Mouse (Mus musculus) ES-CJ7 (cell line): ENCODE measurements around the gene Tbc1d14.
A peak's percentile ranks its signal among the peaks of the same experiment; 100 is the strongest.

Source experiments
- DNase-seq: peaks from one replicate; pipeline ENCODE4 v3.0.0; 2011; ENCODE audit warnings: low read depth, low spot score

Gene Tbc1d14

DNA sequence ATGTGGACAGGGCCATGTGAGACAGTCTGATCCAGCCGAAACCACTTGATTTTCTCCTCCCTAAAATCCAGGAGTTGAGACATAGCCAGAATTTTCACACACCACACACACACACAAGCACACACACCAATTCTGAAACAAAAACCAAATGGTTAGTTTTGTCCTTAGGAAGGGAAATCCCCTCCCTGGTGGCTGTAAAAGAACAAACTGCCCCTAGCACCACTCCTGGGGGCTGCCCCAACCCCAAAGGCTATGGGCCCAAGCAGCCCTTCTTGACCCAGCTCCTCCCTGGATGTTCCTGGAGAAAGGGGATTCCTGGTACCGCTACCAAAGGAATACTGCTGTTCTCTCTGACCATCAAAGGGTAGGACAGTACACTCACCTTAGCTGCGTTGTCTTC is 16.6 kb downstream of the Tbc1d14 start:
- DNase-seq = no peak

DNA sequence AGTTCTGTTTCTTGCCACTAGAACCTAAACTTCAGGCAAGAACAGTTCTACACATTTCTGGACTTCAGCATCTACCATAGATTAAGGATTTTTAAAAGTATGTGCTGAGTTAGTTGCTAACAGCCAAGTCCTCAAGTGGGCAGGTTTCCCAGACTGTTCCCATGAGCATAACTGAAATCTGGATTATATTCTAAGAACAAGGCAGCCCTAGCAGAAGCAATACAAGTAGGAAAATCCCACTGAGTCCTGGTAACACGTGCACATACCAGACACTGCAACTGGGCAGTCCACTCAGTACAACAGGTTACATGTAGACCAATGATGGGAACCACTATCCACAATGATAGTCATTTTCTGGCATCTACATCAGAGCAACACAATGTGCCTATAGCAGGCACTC is 17.3 kb downstream of the Tbc1d14 start:
- DNase-seq = no peak

DNA sequence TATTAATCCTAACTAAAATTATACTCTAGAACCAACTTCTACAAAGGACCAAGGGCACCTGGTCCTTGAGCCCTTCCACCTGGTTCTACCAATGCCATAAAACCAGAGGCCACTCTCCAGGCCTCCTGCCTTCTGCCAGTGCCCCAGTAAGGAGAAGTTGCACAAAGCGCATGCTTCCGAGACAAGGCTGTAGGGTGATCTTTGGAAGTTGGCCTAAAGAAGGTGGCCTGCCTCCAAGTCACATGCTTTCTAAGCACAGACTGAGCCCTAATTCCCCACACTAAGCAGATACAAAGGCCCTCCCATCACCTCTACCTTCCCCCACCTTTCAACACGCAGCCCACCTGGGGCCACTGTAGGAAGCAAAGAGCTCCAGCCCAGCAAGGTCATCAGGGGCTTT is 17.8 kb downstream of the Tbc1d14 start:
- DNase-seq = no peak

DNA sequence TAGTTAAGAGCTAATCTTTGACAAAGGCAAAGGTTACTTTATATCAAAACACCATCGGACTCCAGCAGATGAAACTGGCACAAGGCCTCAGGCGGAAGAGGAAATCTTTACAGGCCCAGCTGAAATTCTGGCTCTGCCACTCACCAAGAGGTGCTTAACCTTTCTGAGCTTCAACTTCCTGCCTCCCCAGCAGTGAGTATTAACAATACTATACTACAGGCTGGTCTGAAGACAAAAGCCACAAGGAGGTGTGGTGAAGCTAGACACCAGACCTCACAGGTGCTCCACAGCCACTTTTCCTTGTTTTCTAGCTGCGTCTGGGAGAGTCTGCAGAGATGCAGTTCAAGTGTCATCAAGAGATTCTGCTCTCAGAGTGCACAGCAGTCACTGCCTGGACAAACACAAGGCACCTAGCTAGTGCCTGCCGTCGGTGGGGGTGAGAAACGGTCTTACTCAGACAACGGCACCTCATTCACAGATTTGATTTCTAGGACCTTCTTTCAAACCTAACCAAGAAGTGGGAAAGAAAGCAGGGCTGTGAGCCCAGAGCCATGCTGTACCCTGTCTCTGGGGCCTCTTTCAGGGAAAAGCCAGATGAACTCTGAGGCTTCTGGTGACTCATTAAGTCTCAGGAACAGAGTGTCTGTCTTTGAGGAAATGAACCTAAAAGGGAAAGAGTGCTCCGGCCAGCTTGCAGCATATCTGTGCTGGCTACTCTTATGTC is 18.8 kb downstream of the Tbc1d14 start:
- DNase-seq = peak; percentile 42

GRCm38 (mm10) chr5:36573354-36573753 is 19.7 kb downstream of the Tbc1d14 start:
- no peak for DNase-seq

DNA sequence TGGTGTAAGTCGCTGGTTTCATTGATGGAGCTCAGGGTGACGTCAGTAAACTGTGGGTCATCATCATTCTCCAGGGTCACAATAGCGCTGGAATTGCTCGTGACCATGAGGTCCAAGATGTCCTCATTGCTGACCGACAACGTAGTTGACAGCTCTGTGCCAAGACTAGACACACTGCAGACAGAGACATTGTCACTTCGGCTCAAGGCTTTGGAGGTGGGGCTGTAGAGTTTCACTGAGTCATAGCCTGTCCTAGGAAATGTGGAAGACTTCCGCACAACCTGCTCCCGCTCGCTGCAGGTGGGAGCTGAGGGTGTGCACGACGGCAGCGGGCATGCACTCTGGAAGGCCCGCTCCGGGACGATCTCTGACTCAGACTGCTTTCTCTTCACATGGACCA is 21.7 kb downstream of the Tbc1d14 start:
- DNase-seq = no peak

DNA sequence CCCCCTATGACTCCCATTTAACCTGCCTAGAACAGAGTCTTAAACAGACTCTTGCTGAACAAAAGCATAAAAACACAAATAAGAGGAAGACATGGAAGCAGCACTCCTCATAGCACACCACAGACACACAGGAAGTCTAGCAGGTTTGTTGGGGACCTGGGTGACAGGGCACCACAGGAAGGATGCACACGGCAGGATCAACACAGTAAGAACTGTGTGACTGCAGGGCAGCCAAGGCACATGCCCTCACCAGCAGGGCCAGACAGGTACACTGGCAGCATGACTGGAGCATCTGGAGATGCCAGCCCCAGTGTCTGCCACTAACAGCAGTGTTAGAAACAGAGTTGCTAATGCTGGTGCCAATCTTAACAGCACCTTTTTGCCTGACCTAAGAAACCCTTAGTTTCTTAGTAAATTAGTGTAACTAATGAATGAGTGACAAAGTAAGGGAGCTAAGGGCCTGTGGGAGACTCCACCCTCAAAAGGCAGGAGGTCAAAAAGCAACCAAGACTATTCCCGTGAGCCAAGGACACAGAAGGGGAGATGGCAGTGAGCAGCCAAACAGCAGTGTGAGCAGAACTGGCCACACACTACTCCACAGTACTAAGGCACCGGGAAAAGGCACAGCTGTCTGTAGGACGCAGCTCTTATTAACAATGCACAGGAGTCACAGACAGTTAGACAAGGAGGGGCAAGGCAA is 22.4 kb downstream of the Tbc1d14 start:
- no peak for DNase-seq

- DNase-seq = no peak
Observed at GRCm38 (mm10) chr5:36570098-36570497, 23.0 kb downstream of the Tbc1d14 start.

DNA sequence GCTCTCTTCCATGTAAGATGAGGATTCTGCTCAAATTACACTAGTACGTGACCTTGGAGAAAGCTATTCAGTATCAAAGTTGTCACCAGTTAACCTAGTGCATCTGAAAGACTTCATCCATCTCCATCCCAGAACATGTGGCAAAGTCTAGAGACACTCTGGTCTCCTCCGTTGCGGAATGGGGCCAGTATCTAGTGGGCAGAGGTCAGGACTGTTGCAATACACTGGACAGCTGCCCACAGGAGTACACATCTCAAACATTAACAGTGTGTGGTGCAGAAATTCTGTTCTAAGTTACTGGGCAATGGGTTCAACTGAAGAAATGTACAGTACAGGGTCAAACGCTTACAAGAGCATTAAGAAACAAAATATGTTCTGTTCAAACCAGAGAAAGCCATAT is 25.0 kb downstream of the Tbc1d14 start:
- DNase-seq = no peak

DNA sequence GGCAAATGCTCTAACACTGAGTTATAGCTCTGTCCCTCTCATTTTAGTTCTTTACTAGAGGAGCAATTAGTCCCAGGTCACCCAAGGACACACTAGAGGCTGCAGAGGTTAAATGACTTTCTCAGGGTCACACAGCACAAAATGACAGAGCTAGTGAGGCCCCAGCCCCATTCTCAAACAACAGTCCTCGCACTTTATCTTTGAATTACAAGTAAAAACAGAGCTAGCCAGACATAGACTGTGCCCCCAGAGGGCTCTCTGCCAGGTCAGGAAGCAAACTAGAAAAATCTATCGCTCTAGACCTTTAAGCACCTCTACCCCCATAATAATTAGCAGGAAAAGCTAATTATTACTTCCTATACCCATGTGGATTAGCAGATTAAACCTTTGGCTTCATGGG is 25.4 kb downstream of the Tbc1d14 start:
- no peak for DNase-seq

DNA sequence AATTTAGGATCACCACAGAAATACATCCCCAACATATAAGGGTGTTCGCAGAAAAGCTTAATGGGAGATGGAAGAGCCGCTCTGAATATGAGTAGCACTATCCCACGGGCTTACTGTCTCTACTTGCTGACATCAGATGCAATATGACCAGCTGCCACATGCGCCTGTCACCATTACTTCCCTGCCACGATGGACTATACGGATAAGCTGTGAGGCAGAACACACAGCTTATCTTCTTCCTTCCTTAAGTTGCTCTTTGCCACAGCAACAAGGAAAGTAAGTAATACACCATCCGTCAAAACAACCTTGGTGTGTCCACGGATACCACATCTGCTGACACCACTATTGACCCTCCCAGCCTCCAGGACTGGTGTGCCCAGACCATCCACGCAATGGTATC is 28.5 kb downstream of the Tbc1d14 start:
- DNase-seq = no peak

DNA sequence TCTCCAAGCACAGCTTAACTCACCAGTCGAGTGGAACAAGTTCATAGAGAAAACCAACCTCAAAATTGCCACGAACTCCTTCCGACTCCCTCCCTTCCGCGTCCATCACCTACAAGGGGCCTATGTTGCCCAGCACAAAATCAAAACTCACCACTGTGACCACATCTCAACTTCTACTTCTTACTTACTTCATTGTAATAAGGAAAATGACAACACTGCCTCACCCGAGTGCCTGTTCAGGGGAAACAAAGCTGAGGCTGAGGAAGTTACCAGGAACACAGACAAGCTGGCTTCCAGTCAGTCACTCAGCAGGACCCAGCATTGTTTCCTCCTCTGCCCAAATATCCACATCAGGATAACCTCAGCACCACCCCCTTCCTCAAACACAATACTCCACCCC is 29.3 kb downstream of the Tbc1d14 start:
- no peak for DNase-seq

DNA sequence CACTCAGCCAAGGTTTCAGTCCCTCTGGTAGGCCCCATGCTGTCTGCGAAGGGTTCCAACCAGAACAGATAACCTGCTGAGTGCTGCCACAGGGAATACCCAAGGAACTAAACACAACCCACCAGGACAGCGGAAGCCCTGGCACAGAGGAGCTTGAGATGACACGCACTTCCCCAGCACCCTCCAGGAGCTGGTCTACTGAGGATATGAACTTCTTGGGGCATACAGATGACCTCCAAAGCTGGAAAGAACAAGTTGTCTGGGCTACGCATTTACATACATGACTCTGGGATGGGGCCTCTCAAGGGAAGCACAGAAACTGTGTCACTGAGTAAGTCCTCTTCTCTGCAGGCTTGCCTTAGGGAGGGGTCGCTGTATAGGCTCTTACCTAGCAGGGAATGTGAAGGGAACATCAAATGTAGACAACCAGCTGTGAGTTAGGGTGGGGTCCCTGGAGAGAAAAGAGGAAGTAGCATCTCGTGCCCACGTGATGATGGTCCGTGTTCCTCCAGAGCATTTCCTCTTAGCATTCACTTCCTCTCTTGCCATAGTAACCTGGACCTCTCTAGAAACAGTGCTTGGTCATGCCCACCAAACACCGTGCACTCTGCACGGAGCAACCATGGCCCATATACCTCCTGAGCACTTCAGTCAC is 30.2 kb downstream of the Tbc1d14 start:
- DNase-seq = peak; percentile 38

GRCm38 (mm10) chr5:36561509-36561908 is 31.6 kb downstream of the Tbc1d14 start:
- DNase-seq = no peak

GRCm38 (mm10) chr5:36560490-36560889 is 32.6 kb downstream of the Tbc1d14 start:
- DNase-seq = no peak

DNA sequence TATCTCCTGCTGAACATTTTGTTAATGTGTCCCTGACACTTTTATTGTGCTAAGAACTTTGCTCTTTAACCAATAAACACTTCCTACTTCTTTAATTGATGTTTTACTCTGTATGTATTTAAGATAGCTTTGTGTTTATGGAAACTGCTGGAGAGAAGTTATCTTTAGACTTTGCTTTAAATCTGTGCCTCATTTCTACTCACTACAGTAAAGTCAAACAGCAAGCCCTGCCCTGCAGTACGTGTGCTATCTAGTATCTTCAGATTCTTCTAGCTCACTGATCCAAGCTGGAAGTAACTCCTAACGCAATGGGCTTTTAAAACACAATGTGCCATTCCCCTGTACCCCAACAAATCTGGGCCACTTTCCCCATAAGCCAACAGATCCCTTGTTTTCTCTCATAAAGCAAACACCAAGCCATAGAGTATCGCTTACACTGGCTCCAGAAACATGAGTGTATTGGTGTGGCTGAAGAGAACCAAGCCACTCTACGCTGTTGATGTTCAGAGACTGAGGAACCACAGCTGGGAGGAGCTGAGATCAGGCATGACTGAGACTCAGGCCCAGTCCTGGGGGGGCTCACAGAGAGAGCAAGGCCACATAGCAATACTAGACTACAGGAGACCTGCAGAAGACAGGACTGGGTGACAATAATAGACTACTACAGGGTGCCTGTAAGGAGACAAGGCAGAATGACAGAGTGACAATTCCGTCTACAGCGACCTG is 33.4 kb downstream of the Tbc1d14 start:
- DNase-seq = no peak

GRCm38 (mm10) chr5:36559106-36559505 is 34.0 kb downstream of the Tbc1d14 start:
- no peak for DNase-seq

GRCm38 (mm10) chr5:36558526-36558925 is 34.5 kb downstream of the Tbc1d14 start:
- DNase-seq = no peak

DNA sequence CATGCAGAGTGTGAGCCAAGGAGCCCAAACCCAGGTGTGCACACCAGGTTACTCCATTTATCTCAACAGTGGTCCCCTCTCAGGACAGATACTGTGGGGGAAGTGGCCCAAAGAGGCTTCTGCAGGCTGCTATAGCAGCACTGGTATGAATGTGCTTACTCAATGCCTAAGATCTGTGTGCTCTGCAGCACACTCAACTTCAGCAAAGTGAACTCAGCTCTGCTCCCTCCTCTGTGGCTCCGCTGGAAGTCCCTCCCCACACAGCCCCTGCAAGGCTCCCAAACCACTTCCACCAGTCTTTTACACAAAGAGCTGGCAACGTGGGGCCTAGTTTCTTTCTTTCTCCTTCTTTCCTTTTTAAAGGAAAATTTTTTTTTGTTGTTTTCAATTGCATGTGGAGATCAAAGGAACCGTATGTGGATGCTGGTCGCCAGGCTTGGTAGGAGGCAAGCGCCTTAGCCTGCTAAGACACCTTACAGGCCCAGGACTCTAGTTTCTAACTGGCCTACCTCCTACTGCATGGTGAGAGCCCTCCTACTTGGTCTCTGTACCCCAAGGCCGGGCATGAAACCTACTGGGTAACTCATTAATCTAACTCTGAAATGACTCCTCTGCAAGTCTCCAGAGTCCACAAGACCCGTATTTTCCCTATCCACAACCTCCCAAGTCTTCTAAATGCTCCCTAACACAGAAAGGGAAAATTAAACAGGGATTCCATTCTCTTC is 35.3 kb downstream of the Tbc1d14 start:
- no peak for DNase-seq

GRCm38 (mm10) chr5:36556906-36557305 is 36.2 kb downstream of the Tbc1d14 start:
- DNase-seq = peak; percentile 35

DNA sequence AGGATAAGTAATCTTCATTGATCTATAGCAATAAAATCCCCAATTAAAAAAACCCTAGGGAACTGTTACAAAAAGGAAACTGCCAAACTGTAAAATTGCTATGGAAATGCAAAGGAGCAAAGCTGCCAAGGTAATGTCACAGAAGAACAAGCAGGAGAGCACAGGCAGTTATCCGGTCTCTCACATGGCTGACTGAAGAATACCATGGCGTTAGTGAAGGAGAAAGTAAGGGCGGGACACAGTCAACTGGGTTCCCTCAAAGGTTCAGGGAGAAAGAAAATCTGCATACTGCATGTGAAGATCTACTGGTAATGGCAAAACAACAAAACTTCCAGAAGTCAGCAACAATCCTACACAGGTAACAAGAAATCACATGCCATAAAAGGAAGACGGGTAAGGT is 36.8 kb downstream of the Tbc1d14 start:
- DNase-seq = no peak

- DNase-seq = no peak
Observed at GRCm38 (mm10) chr5:36554496-36554895, 38.6 kb downstream of the Tbc1d14 start.
